Mouse (Mus musculus) CH12F3 (cell line): ENCODE data around the gene AC170998.1.

Experiments
- in situ Hi-C: fragments of 300-500 bp; cut with MboI; formaldehyde crosslinking; loops from 2 replicates; pipeline ENCODE4 v1.14.3; 2020; ENCODE audit warnings: low sequenced_read_pairs

AC170998.1 gene

GRCm38 (mm10) chr17:28725783-28726182, at the start of gene AC170998.1:
AC170998.1 (plus strand) TSS chr17:28726083.
- in situ Hi-C loops, result no loop called here

- in situ Hi-C loops, result no loop called here
Measured at GRCm38 (mm10) chr17:28682311-28683084, 43.4 kb upstream of the AC170998.1 start.

DNA sequence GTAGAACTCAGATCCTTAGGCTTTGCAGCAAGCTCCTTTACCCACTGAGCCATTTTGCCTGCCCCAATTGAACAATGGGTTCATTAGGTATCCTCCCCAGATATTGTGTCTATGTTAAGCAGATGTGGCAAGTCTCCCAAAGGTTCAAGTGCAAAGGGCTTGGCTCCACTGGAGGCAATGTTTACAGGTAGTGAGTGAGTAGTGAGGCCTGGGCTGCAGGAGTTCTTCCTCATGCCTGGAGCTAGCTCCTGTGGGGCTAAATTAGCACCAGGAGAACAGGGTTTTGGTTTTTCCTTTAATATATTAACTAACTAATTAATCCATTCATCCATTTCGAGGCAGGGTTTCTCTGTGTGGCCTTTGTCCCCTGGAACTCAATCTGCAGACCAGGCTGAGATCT, 42.3 kb upstream of the AC170998.1 start:
- in situ Hi-C loops, result no loop called here

- in situ Hi-C loops, result no loop called here
Measured at GRCm38 (mm10) chr17:28684631-28685030, 41.3 kb upstream of the AC170998.1 start.

DNA sequence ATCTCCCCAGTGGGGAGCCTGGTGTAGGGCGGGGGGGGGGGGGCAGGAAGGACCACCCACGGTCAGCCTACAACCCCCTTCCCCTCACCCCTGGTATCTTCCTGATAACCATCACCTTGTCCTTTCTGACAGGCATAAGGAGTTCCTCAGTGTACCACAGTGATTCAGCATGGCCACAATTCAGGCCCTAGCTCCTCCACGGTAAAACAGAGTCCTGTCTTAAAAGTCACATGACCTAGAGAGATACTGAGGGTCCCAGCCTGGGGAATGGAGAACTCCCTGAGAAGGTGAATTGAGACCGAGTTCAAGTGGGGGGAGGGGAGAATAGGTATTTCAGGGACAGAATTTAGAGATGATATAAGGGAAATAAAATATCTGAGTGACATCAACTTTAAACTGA, 38.5 kb upstream of the AC170998.1 start:
- in situ Hi-C loops, result no loop called here

DNA sequence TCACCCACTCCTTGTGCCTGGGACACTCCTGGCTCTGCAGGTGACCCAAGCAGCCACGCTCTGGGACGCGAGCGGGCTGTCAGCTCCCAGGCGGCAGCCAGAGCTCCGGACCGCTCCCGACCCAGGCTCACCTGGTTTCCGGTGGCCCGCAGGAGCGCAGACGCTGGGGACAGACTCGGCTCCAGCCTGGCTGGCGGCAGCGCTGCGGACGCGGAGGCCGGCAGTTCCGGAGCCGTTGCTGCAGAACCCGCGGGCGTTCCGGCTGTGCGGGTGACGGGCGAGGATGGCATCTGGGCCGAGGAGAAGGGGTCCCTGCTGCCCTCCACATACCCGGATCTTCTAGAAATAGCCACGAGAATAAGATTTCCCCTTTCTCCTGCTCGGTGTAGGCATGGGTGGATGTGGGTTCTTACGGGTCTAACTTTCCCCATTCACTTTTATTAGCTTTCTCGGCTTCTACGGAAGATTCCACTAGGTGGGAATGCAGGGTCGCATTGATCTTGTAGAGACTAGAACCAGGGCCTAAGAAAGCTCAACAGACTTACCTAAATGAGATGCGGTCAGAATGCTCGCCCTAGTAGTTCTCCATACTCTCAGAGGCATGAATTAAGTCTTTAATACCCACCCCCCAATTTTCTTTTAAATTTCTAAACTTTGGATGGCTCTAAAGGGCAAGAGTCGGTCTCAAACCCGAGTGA, 36.1 kb upstream of the AC170998.1 start, which contains the start of gene Slc26a8:
Gene Slc26a8 (minus strand): TSS at position 648 of the 698 bp plus-strand sequence.
- in situ Hi-C loops, result no loop called here

GRCm38 (mm10) chr17:28690776-28691686, 34.9 kb upstream of the AC170998.1 start, which contains the start of gene Mapk14:
Mapk14 (plus strand) TSS chr17:28691329.
- in situ Hi-C loops, result no loop called here

GRCm38 (mm10) chr17:28691687-28692340, 34.1 kb upstream of the AC170998.1 start:
- in situ Hi-C loops, result no loop called here

DNA sequence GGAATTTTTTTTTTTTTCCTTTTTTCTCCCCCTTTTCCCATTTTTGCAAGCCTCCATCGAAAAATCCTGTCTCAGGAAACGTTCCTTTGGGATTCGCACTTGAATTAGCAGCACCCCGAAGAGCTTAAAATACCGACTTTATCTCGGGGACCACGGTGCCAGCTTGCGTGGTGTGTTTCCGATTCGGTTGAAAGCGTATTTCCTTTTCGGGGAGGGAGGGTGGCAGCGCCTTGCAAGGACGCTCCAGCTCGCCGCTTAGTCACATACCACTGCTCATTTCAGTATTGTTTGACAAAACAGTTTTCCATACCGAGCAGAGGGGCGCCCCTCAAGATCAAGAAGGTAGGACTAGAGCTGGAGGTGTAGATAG, 33.6 kb upstream of the AC170998.1 start:
- in situ Hi-C loops, result no loop called here

DNA sequence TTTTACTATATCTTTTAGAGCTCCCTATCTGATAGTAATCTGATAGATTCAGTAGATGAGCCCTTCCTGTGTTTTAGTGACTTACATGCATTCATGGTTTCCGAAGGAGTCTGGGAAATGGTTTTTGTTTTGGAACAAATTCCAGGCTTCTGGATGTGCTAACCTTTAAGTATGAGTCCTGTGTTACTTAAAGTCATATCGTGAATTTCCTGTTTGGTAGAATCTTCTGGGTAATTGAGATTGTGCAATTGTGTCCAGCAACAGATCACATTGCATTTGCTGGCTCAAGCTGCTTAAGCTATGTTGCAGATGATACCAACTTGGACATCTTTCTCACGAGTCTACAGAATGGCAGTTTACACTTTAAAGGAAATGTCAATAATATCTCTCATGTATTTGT, 32.8 kb upstream of the AC170998.1 start:
- in situ Hi-C loops, result no loop called here

- in situ Hi-C loops, result no loop called here
Measured at GRCm38 (mm10) chr17:28694078-28694477, 31.8 kb upstream of the AC170998.1 start.

DNA sequence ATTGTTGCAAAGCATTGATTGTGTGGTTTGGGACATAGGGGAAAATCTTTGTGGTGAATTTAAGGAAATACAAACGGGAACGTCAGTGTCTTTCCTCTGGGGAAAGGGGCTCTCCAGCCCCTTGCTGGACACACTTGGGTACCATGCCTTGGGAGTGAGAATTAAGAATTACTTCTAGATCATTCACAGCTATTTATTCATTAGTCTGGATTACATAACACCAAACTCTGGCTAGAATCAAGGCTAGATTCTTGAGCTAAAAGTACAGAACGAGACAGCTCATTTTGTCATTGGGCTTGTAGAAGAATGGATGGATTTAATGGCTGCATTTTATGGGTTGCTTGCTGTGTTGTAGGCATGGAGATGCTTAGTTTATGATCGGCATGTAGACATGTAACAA, 31.1 kb upstream of the AC170998.1 start:
- in situ Hi-C loops, result no loop called here

- in situ Hi-C loops, result no loop called here
Measured at GRCm38 (mm10) chr17:28696641-28697040, 29.2 kb upstream of the AC170998.1 start.

DNA sequence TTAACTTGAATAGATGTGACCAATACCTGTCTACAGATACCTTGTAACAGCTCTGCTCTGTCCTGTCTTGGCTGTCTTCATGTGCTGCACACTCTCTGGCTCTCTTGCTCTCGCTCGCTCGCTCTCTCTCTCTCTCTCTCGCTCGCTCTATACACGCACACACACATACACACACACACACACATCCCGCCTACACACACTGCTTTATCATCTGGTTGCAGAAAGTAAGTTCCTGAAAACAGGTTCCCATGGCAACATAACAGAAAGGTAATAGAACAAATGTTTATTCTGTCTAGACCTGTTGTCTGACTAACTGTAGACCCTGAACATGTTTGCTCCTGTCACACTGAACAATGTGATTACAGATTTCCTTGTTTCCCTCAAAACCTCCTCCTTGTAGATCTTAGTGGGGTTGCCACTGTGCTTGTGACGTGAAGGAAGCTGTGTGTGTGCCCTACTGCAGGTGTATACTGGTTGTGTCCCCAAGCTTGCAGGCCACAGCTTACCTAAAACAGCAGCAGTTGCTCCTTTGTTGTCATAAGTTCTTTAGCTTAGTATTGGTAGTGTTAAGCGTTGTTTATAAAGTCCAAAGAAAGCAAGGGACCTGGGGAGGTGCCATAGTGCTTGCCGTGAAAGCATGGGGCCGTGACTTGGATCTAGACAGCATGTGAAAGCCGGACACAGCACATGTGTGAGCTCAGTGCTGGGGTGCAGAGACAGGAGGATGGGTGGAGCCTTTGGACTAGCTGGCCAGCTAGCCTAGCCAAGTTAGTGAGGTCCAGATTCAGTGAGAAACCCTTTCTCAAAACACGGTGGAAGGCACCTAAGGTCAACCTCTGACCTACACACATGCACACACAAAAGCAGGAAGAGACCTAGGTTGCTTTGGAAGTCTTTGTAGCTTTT, 28.3 kb upstream of the AC170998.1 start:
- in situ Hi-C loops, result no loop called here

DNA sequence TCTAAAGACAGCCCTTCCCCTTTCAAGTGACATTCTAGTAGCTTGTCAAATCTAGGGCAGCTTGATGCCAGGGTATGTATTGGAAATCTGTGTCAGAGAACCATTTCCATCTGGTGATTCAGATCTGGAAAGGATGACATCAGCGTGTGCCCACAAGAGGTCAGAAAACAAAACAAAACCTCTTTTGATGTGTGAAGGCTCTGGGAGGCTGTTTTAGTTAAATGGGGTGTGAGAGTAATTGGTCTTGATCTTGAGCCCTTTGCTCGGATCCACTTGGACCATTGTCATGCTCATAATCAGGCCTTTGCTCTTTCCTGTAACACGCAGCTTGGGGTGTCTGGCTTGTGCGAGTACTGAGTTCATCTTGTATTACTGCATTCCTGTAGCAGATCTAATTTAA, 27.6 kb upstream of the AC170998.1 start:
- in situ Hi-C loops, result no loop called here

- in situ Hi-C loops, result no loop called here
Measured at GRCm38 (mm10) chr17:28698672-28699071, 27.2 kb upstream of the AC170998.1 start.

GRCm38 (mm10) chr17:28699789-28700188, 26.1 kb upstream of the AC170998.1 start:
- in situ Hi-C loops, result no loop called here

- in situ Hi-C loops, result no loop called here
Measured at GRCm38 (mm10) chr17:28701171-28701570, 24.7 kb upstream of the AC170998.1 start.

GRCm38 (mm10) chr17:28701737-28702136, 24.1 kb upstream of the AC170998.1 start:
- in situ Hi-C loops, result no loop called here

DNA sequence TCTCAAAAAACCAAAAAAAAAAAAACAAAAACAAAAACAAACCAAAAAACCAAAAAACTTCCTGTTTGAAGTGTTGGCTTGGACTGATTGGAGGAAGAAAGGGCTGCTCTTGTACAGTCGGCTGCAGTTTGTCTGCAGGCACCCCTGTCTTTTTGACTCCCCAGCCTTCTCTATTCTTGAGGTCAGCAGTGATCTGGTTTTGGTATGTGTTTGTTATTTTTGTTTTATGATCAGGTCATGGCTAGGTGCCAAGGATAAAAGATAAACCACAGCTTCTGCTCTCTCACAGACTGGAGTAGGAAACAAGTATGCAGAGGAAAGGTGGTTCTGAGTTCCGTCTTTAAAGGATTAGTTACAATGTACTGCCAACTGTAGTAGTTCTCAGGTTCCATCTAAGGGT, 23.2 kb upstream of the AC170998.1 start:
- in situ Hi-C loops, result no loop called here
